Mouse (Mus musculus) brown adipose tissue, adult 24 weeks (tissue): ENCODE results near the gene Ddt. TPM values are rescaled to one million over a fixed set of nuclear protein-coding genes. Genes with fewer than 3 reads are reported as not detected.
"Not testable (repeated sequence)": the region's sequence is repeated elsewhere in the genome, so short reads cannot be mapped to it uniquely, and the experiment has no call there.

Experiments used
- H3K27ac ChIP-seq: fragments of 200-500 bp; replicated peaks from 2 replicates; pipeline ENCODE4 v1.5.1; 2012; ENCODE audit warnings: low read depth, mild to moderate bottlenecking, low read length
- H3K4me1 ChIP-seq: fragments of 200-500 bp; 2 replicates; pipeline ENCODE4 v1.6.1; 2012; ENCODE audit warnings: low read length, mixed read lengths; ENCODE audit not compliant: control insufficient read depth, insufficient read depth, insufficient read length
- H3K4me3 ChIP-seq: fragments of 200-500 bp; 2 replicates; pipeline ENCODE4 v1.5.1; 2012; ENCODE audit warnings: low read depth, mild to moderate bottlenecking, low read length, moderate library complexity; ENCODE audit not compliant: insufficient read depth
- polyA plus RNA-seq: library from polyadenylated mRNA; stranded (reverse); fragments of >200 nt; gene quantifications from 2 replicates; pipeline ENCODE4 v1.2.4, GENCODE M21; 2012; ENCODE audit not compliant: missing spikeins, insufficient read depth, insufficient read length

Gene Ddt
- polyA plus RNA-seq, 1 experiment = 423 TPM

GRCm38 (mm10) chr10:75780769-75781578, 7.8 kb upstream of the Ddt start, which contains the start of the genes Gm20441 and Gstt3:
Gene Gm20441 (minus strand): TSS chr10:75780954.
Gene Gstt3 (minus strand): TSS chr10:75781414.
- Histone ChIP-seq H3K27ac (peak within 1 kb of the TSS; percentile 72), H3K4me1 (peaks cover 5% of the 10 kb centered on the region; the same call in 1 of the 2 replicates)

GRCm38 (mm10) chr10:75779206-75780174, 6.3 kb upstream of the Ddt start:
- H3K4me1 ChIP-seq = peaks cover 5% of the 10 kb centered on the region; the same call in 1 of the 2 replicates
- H3K27ac ChIP-seq = no peak overlapping the region
- peak overlapping the region; percentile 62; the same call in 1 of the 2 replicates for H3K4me3 ChIP-seq

More at GRCm38 (mm10) chr10:75780769-75781578, 7.8 kb upstream of the Ddt start, which contains the start of the genes Gm20441 and Gstt3:
- H3K4me3 ChIP-seq = peak within 1 kb of the TSS; percentile 62

- no peak overlapping the region for H3K27ac ChIP-seq
- H3K4me1 ChIP-seq = peaks cover 5% of the 10 kb centered on the region; the same call in 1 of the 2 replicates
- H3K4me3 ChIP-seq = no peak overlapping the region
Observed at GRCm38 (mm10) chr10:75777885-75778284, 4.7 kb upstream of the Ddt start.

- Histone ChIP-seq H3K27ac (no peak overlapping the region), H3K4me3 (no peak overlapping the region), H3K4me1 (peaks cover 5% of the 10 kb centered on the region; the same call in 1 of the 2 replicates)
Observed at GRCm38 (mm10) chr10:75776562-75776961, 3.3 kb upstream of the Ddt start.

GRCm38 (mm10) chr10:75774587-75774986, 1.4 kb upstream of the Ddt start:
- Histone ChIP-seq H3K4me1 (peaks cover 1% of the 10 kb centered on the region; the same call in 1 of the 2 replicates), H3K4me3 (no peak overlapping the region), H3K27ac (no peak overlapping the region)

- Histone ChIP-seq H3K4me1 (no peaks in the 10 kb centered on the region; the same call in 1 of the 2 replicates), H3K4me3 (no peak overlapping the region), H3K27ac (no peak overlapping the region)
Observed at GRCm38 (mm10) chr10:75774102-75774501, 888 bp upstream of the Ddt start.

GRCm38 (mm10) chr10:75767756-75768155, 5.5 kb downstream of the Ddt start:
- not testable (repeated sequence) for H3K4me1 ChIP-seq, H3K27ac ChIP-seq, H3K4me3 ChIP-seq

GRCm38 (mm10) chr10:75766856-75767255, 6.4 kb downstream of the Ddt start:
- H3K27ac ChIP-seq = no peak overlapping the region
- H3K4me3 ChIP-seq = no peak overlapping the region
- peaks cover 2% of the 10 kb centered on the region; the same call in 1 of the 2 replicates for H3K4me1 ChIP-seq

- H3K27ac ChIP-seq = peak overlapping the region; percentile 40; the same call in 1 of the 2 replicates
- H3K4me3 ChIP-seq = peak overlapping the region; percentile 98
- H3K4me1 ChIP-seq = peaks cover 2% of the 10 kb centered on the region; the same call in 1 of the 2 replicates
Observed at GRCm38 (mm10) chr10:75764519-75765473, 8.4 kb downstream of the Ddt start.

GRCm38 (mm10) chr10:75763682-75764518, 9.3 kb downstream of the Ddt start, which contains the start of gene Cabin1:
Gene Cabin1 (minus strand): TSS chr10:75764341.
- H3K27ac ChIP-seq = peak within 1 kb of the TSS; percentile 50; the same call in 1 of the 2 replicates
- H3K4me3 ChIP-seq = peak within 1 kb of the TSS; percentile 98
- H3K4me1 ChIP-seq = peaks cover 2% of the 10 kb centered on the region; the same call in 1 of the 2 replicates

GRCm38 (mm10) chr10:75762413-75762812, 10.8 kb downstream of the Ddt start:
- Histone ChIP-seq H3K4me1 (peaks cover 2% of the 10 kb centered on the region; the same call in 1 of the 2 replicates), H3K27ac (no peak overlapping the region), H3K4me3 (no peak overlapping the region; the same call in 1 of the 2 replicates)

GRCm38 (mm10) chr10:75760311-75760710, 12.9 kb downstream of the Ddt start:
- no peak overlapping the region for H3K4me3 ChIP-seq
- H3K27ac ChIP-seq = no peak overlapping the region
- H3K4me1 ChIP-seq = peaks cover 2% of the 10 kb centered on the region; the same call in 1 of the 2 replicates

- Histone ChIP-seq H3K27ac (no peak overlapping the region), H3K4me1 (no peaks in the 10 kb centered on the region), H3K4me3 (no peak overlapping the region)
Observed at GRCm38 (mm10) chr10:75756719-75757118, 16.5 kb downstream of the Ddt start.
